Mouse (Mus musculus): ENCODE results near the gene Safb. TPM values are rescaled to one million over a fixed set of nuclear protein-coding genes. Genes with fewer than 3 reads are reported as not detected.

The Safb gene
- total RNA-seq, 1 experiment, result 116 TPM

- no peak overlapping the region for H3K4me3 ChIP-seq (ENCODE audit: insufficient read depth in 1 of 2, low read depth in 1 of 2, low read length in 2 of 2, poor library complexity in 1 of 2, severe bottlenecking in 1 of 2)
- no peak overlapping the region for H3K27ac ChIP-seq (ENCODE audit: insufficient read depth, low read depth, low read length, poor library complexity, severe bottlenecking)
- peaks cover 84% of the 10 kb centered on the region for H3K36me3 ChIP-seq (ENCODE audit: control insufficient read depth, insufficient read depth, low read length, poor library complexity, severe bottlenecking)
These were observed 33.0 kb downstream of the Safb start for GRCm38 (mm10) chr17:56617628-56618027.

GRCm38 (mm10) chr17:56625495-56625894, 40.9 kb downstream of the Safb start:
- Histone ChIP-seq H3K9ac (ENCODE audit: insufficient read depth, low read depth, low read length, poor library complexity, severe bottlenecking) (no peak overlapping the region), H3K36me3 (ENCODE audit: control insufficient read depth, insufficient read depth, low read length, poor library complexity, severe bottlenecking) (peaks cover 26% of the 10 kb centered on the region), H3K27ac (ENCODE audit: insufficient read depth, low read depth, low read length, poor library complexity, severe bottlenecking) (no peak overlapping the region), H3K4me1 (ENCODE audit: control insufficient read depth in 2 of 2, insufficient read depth in 2 of 2, low read length in 2 of 2, poor library complexity in 1 of 2) (peaks cover 0 to 6% of the 10 kb centered on the region in 2 experiments; a peak in 1 of 4 replicates), H3K4me3 (ENCODE audit: insufficient read depth in 1 of 2, low read depth in 1 of 2, low read length in 2 of 2, poor library complexity in 1 of 2, severe bottlenecking in 1 of 2) (peak overlapping the region in 1 of 2 experiments; percentile 85; a peak in 1 of 4 replicates), H3K9me3 (ENCODE audit: control insufficient read depth, insufficient read depth, low read depth, low read length) (no peaks in the 10 kb centered on the region)
- no peak for DNase-seq (ENCODE audit: low read depth, low spot score)
- no peak for TF ChIP-seq CHD2 (IDR thresholded peaks at IDR 0.05; ENCODE audit: low read depth, low read length)
- no peak for TF ChIP-seq ZC3H11A (IDR thresholded peaks at IDR 0.05; ENCODE audit: borderline replicate concordance, low read depth, low read length)
- no peak for TF ChIP-seq ZNF384 (IDR thresholded peaks at IDR 0.05; ENCODE audit: low read depth, low read length)
- no peak for TF ChIP-seq MAFK (IDR thresholded peaks at IDR 0.05; ENCODE audit: insufficient read depth, low read depth, low read length)
- TF ChIP-seq HCFC1 (IDR thresholded peaks at IDR 0.05; ENCODE audit: borderline replicate concordance, insufficient read depth, low read length), result no peak
- in situ Hi-C loops (cut with MboI; ENCODE audit: low sequenced_read_pairs in 2 of 2, unreplicated experiment in 2 of 2), result no loop called here

More at GRCm38 (mm10) chr17:56617628-56618027, 33.0 kb downstream of the Safb start:
- Histone ChIP-seq H3K9ac (ENCODE audit: insufficient read depth, low read depth, low read length, poor library complexity, severe bottlenecking) (no peak overlapping the region), H3K4me1 (ENCODE audit: control insufficient read depth in 2 of 2, insufficient read depth in 2 of 2, low read length in 2 of 2, poor library complexity in 1 of 2) (peaks cover 2 to 12% of the 10 kb centered on the region in 2 experiments; a peak in 2 of 4 replicates), H3K9me3 (ENCODE audit: control insufficient read depth, insufficient read depth, low read depth, low read length) (no peaks in the 10 kb centered on the region)
- TF ChIP-seq ZNF384 (IDR thresholded peaks at IDR 0.05; ENCODE audit: low read depth, low read length) (no peak), CHD2 (IDR thresholded peaks at IDR 0.05; ENCODE audit: low read depth, low read length) (no peak), ZC3H11A (IDR thresholded peaks at IDR 0.05; ENCODE audit: borderline replicate concordance, low read depth, low read length) (no peak), MAFK (IDR thresholded peaks at IDR 0.05; ENCODE audit: insufficient read depth, low read depth, low read length) (no peak), HCFC1 (IDR thresholded peaks at IDR 0.05; ENCODE audit: borderline replicate concordance, insufficient read depth, low read length) (no peak)
- no peak for DNase-seq (ENCODE audit: low read depth, low spot score)
- in situ Hi-C loops (cut with MboI; ENCODE audit: low sequenced_read_pairs in 2 of 2, unreplicated experiment in 2 of 2), result no loop called here

- H3K9ac ChIP-seq (ENCODE audit: insufficient read depth, low read depth, low read length, poor library complexity, severe bottlenecking), result peak overlapping the region; percentile 96
- TF ChIP-seq HCFC1 (IDR thresholded peaks at IDR 0.05; ENCODE audit: borderline replicate concordance, insufficient read depth, low read length), result no peak
- no peak for TF ChIP-seq ZC3H11A (IDR thresholded peaks at IDR 0.05; ENCODE audit: borderline replicate concordance, low read depth, low read length)
- no peak for TF ChIP-seq MAFK (IDR thresholded peaks at IDR 0.05; ENCODE audit: insufficient read depth, low read depth, low read length)
- no peak for TF ChIP-seq ZNF384 (IDR thresholded peaks at IDR 0.05; ENCODE audit: low read depth, low read length)
- TF ChIP-seq CHD2 (IDR thresholded peaks at IDR 0.05; ENCODE audit: low read depth, low read length), result no peak
- peaks cover 1 to 6% of the 10 kb centered on the region in 2 experiments; a peak in 2 of 4 replicates for H3K4me1 ChIP-seq (ENCODE audit: control insufficient read depth in 2 of 2, insufficient read depth in 2 of 2, low read length in 2 of 2, poor library complexity in 1 of 2)
- no peaks in the 10 kb centered on the region for H3K9me3 ChIP-seq (ENCODE audit: control insufficient read depth, insufficient read depth, low read depth, low read length)
- peak overlapping the region; percentile 85 to 97 for H3K4me3 ChIP-seq (ENCODE audit: insufficient read depth in 1 of 2, low read depth in 1 of 2, low read length in 2 of 2, poor library complexity in 1 of 2, severe bottlenecking in 1 of 2)
- H3K36me3 ChIP-seq (ENCODE audit: control insufficient read depth, insufficient read depth, low read length, poor library complexity, severe bottlenecking), result peaks cover 22% of the 10 kb centered on the region
- DNase-seq (ENCODE audit: low read depth, low spot score), result no peak
- peak overlapping the region; percentile 44; the same call in 1 of the 2 replicates for H3K27ac ChIP-seq (ENCODE audit: insufficient read depth, low read depth, low read length, poor library complexity, severe bottlenecking)
- in situ Hi-C loops (cut with MboI; ENCODE audit: low sequenced_read_pairs in 2 of 2, unreplicated experiment in 2 of 2), result no loop called here
These were observed 41.6 kb downstream of the Safb start for GRCm38 (mm10) chr17:56626260-56626659.

- Histone ChIP-seq H3K4me3 (ENCODE audit: insufficient read depth in 1 of 2, low read depth in 1 of 2, low read length in 2 of 2, poor library complexity in 1 of 2, severe bottlenecking in 1 of 2) (peak within 1 kb of the TSS; percentile 85 to 97), H3K36me3 (ENCODE audit: control insufficient read depth, insufficient read depth, low read length, poor library complexity, severe bottlenecking) (peaks cover 17% of the 10 kb centered on the region), H3K9me3 (ENCODE audit: control insufficient read depth, insufficient read depth, low read depth, low read length) (no peaks in the 10 kb centered on the region), H3K4me1 (ENCODE audit: control insufficient read depth in 2 of 2, insufficient read depth in 2 of 2, low read length in 2 of 2, poor library complexity in 1 of 2) (peaks cover 5 to 6% of the 10 kb centered on the region in 2 experiments; a peak in 2 of 4 replicates), H3K27ac (ENCODE audit: insufficient read depth, low read depth, low read length, poor library complexity, severe bottlenecking) (peak within 1 kb of the TSS; percentile 44), H3K9ac (ENCODE audit: insufficient read depth, low read depth, low read length, poor library complexity, severe bottlenecking) (peak within 1 kb of the TSS; percentile 96)
- peak; percentile 97 for DNase-seq (ENCODE audit: low read depth, low spot score)
- in situ Hi-C loops (cut with MboI; ENCODE audit: low sequenced_read_pairs in 2 of 2, unreplicated experiment in 2 of 2), result no loop called here
- TF ChIP-seq ZC3H11A (IDR thresholded peaks at IDR 0.05; ENCODE audit: borderline replicate concordance, low read depth, low read length), result no peak
- peak; percentile 86 for TF ChIP-seq HCFC1 (IDR thresholded peaks at IDR 0.05; ENCODE audit: borderline replicate concordance, insufficient read depth, low read length)
These were observed 42.3 kb downstream of the Safb start, which contains the start of gene Lonp1 for GRCm38 (mm10) chr17:56626754-56627470. Gene Lonp1 (minus strand): TSS chr17:56626887.
